Mouse (Mus musculus) heart, adult 2 months (tissue): Measurements from ENCODE around the gene Wnt11.

Source experiments
- CTCF ChIP-seq: fragments of 200-600 bp; IDR thresholded peaks from 2 replicates; pipeline ENCODE4 v1.8.1; 2022; ENCODE audit warnings: antibody characterized with exemption, mild to moderate bottlenecking, moderate library complexity
- EP300 ChIP-seq: fragments of 200-500 bp; IDR thresholded peaks from 2 replicates; pipeline ENCODE4 v1.6.1; 2011; ENCODE audit warnings: low read depth, low read length, control low read depth; ENCODE audit not compliant: insufficient read depth
- POLR2A ChIP-seq: fragments of 200-500 bp; IDR thresholded peaks from 2 replicates; pipeline ENCODE4 v1.6.1; 2011; ENCODE audit warnings: mild to moderate bottlenecking, low read depth, low read length, control low read depth; ENCODE audit not compliant: insufficient read depth

DNA sequence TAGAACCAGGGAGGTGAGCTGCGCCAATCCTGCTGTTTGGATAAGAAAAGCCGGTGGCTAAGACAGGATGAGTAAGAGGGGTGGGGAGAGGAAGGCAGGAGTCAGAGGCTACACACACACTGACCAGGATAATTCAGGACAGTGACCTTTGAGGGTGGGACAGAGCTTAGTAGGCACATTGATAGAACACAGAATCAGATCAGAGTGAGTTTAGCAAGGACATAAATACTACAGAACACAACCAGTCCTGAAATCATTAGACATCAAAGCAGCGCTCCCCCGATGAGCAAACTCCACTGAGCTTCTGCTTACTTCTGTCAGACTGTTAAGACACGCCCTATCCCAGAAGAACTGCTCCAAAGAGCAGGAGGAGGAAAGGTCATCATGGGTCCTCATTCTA, 69.0 kb downstream of the Wnt11 start:
- TF ChIP-seq POLR2A (no peak), CTCF (no peak), EP300 (no peak)
